Mouse (Mus musculus) cerebellum, postnatal 14 days (tissue): Measurements from ENCODE around the gene Zdhhc23.

Experiments
- DNase-seq, 2 experiments: peaks; one replicate each; pipeline ENCODE4 v3.0.0; 2021; ENCODE audit warnings: mixed read lengths in 2 of 2

Gene Zdhhc23

GRCm38 (mm10) chr16:43965781-43966389 lies 13.7 kb downstream of the Zdhhc23 start:
- DNase-seq, result no peak

GRCm38 (mm10) chr16:43963780-43964179 lies 15.8 kb downstream of the Zdhhc23 start:
- no peak for DNase-seq

- no peak for DNase-seq
Measured at GRCm38 (mm10) chr16:43963291-43963690, 16.3 kb downstream of the Zdhhc23 start.

- no peak for DNase-seq
Measured at GRCm38 (mm10) chr16:43958038-43958437, 21.6 kb downstream of the Zdhhc23 start.

GRCm38 (mm10) chr16:43954913-43955312 lies 24.7 kb downstream of the Zdhhc23 start:
- DNase-seq, result no peak

GRCm38 (mm10) chr16:43951591-43951990 lies 28.0 kb downstream of the Zdhhc23 start:
- no peak for DNase-seq

- DNase-seq, result no peak
Measured at GRCm38 (mm10) chr16:43945869-43946268, 33.7 kb downstream of the Zdhhc23 start.

- DNase-seq, result peak; percentile 36 to 61
Measured at GRCm38 (mm10) chr16:43945351-43945750, 34.2 kb downstream of the Zdhhc23 start.

GRCm38 (mm10) chr16:43940846-43941245 lies 38.7 kb downstream of the Zdhhc23 start:
- no peak for DNase-seq

GRCm38 (mm10) chr16:43935892-43936291 lies 43.7 kb downstream of the Zdhhc23 start:
- peak in 1 of 2 experiments; percentile 40 for DNase-seq

- DNase-seq, result peak; percentile 63 to 66
Measured at GRCm38 (mm10) chr16:43935367-43935766, 44.2 kb downstream of the Zdhhc23 start.

GRCm38 (mm10) chr16:43934856-43935255 lies 44.7 kb downstream of the Zdhhc23 start:
- DNase-seq, result peak; percentile 33 to 37

GRCm38 (mm10) chr16:43933041-43933440 lies 46.5 kb downstream of the Zdhhc23 start:
- no peak for DNase-seq

- DNase-seq, result no peak
Measured at GRCm38 (mm10) chr16:43932319-43932718, 47.3 kb downstream of the Zdhhc23 start.

- no peak for DNase-seq
Measured at GRCm38 (mm10) chr16:43931502-43931901, 48.1 kb downstream of the Zdhhc23 start.

- DNase-seq, result no peak
Measured at GRCm38 (mm10) chr16:43930577-43930976, 49.0 kb downstream of the Zdhhc23 start.

- DNase-seq, result no peak
Measured at GRCm38 (mm10) chr16:43926341-43926859, 53.2 kb downstream of the Zdhhc23 start, which contains the start of gene Qtrt2. Gene Qtrt2 (minus strand): TSS chr16:43926809.

GRCm38 (mm10) chr16:43925846-43926245 lies 53.7 kb downstream of the Zdhhc23 start:
- no peak for DNase-seq

GRCm38 (mm10) chr16:43925001-43925558 lies 54.5 kb downstream of the Zdhhc23 start:
- DNase-seq, result no peak

- no peak for DNase-seq
Measured at GRCm38 (mm10) chr16:43922630-43923029, 57.0 kb downstream of the Zdhhc23 start.

- DNase-seq, result no peak
Measured at GRCm38 (mm10) chr16:43922024-43922423, 57.6 kb downstream of the Zdhhc23 start.

GRCm38 (mm10) chr16:43918867-43919266 lies 60.7 kb downstream of the Zdhhc23 start:
- no peak for DNase-seq
